In the genomic region with DNA sequence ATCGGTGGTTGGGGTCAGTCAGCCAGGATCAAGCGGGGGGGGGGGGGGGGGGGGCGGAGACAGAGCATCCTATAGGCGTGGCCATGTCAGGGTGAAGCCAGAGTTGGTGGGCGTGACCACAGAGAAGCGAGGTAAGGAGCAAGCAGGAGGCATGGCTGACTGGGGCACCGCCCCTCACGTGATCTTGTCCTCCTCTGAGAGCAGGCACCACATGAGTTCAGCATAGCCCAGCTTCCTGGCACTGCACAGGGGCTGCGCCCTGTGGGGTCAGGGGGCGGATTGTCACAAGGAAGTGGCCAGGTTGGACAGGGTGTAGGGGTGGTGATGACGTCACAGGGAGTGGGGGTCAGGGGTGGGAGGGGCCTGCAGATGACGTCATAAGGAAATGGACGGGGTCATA, we compare ENCODE assay signal across 14 mouse cellular contexts. TPM values are rescaled to one million over a fixed set of nuclear protein-coding genes. Genes with fewer than 3 reads are reported as not detected.
DNase-seq lines count a peak whose midpoint lies in the region; ATAC-seq and TF ChIP-seq lines count a peak whose summit lies in the region.
"Had no signal": no experiment of that assay in that cellular context is flagged by ENCODE, and none has a peak within 500 bp of the region (broad histone marks: within the 10 kb centered on the region; RNA-seq: fewer than 3 reads in every experiment).

No protein-coding gene starts in this region.

- H3K4me1 ChIP-seq in lung, embryonic 14.5 days (ENCODE audit: insufficient read depth) = no peaks in the 10 kb centered on the region
- H3K4me1 ChIP-seq in ES-Bruce4 (ENCODE audit: control insufficient read depth, insufficient read depth, low read length) = no peaks in the 10 kb centered on the region
- H3K4me1 ChIP-seq: embryonic facial prominence, embryonic 15.5 days had no signal

- H3K27me3 ChIP-seq in lung, embryonic 14.5 days (ENCODE audit: insufficient read depth, low read length) = no peaks in the 10 kb centered on the region
- no peaks in the 10 kb centered on the region for H3K27me3 ChIP-seq in ES-Bruce4 (ENCODE audit: control insufficient read depth, insufficient read depth, low read length, poor library complexity, severe bottlenecking)
- H3K27me3 ChIP-seq: CH12.LX; embryonic facial prominence, embryonic 15.5 days; liver, embryonic 13.5 days had no signal

- peak; percentile 5 for DNase-seq in cerebellum, adult 18-20 months
- no peak for DNase-seq in cerebellum, postnatal 4 days (ENCODE audit: low spot score in 2 of 2)
- DNase-seq in lung, embryonic 14.5 days = peak; percentile 5
- DNase-seq in lung, postnatal 25 days (ENCODE audit: low spot score) = no peak
- peak; percentile 22 for DNase-seq in mesoderm, embryonic 11.5 days (ENCODE audit: low read depth, low spot score)
- no peak for DNase-seq in layer of hippocampus, postnatal 25 days (ENCODE audit: extremely low spot score in 1 of 2, low spot score in 1 of 2)
- DNase-seq in left cerebral cortex, postnatal 36 days (ENCODE audit: low spot score in 2 of 2) = no peak
- DNase-seq: adrenal gland, adult 2 months; layer of hippocampus, postnatal 36 days; liver, embryonic 13.5 days had no signal

- peaks cover 52% of the 10 kb centered on the region for H3K9me3 ChIP-seq in lung, embryonic 14.5 days (ENCODE audit: low read depth, low read length)
- H3K9me3 ChIP-seq in ES-Bruce4 (replicated peaks; ENCODE audit: control insufficient read depth, insufficient read depth, low read length, poor library complexity, severe bottlenecking) = no peaks in the 10 kb centered on the region

- H3K9ac ChIP-seq in lung, embryonic 14.5 days = no peak overlapping the region
- H3K9ac ChIP-seq in ES-Bruce4 (ENCODE audit: low read depth, poor library complexity, severe bottlenecking) = no peak overlapping the region
- H3K9ac ChIP-seq: embryonic facial prominence, embryonic 15.5 days; liver, embryonic 13.5 days had no signal

- no peak overlapping the region for H3K4me2 ChIP-seq in lung, embryonic 14.5 days
- H3K4me2 ChIP-seq: embryonic facial prominence, embryonic 15.5 days; liver, embryonic 13.5 days; midbrain, embryonic 11.5 days had no signal

- H3K4me3 ChIP-seq in lung, embryonic 14.5 days (ENCODE audit: low read depth, low read length) = no peak overlapping the region
- peak overlapping the region; percentile 81; the same call in 1 of the 2 replicates for H3K4me3 ChIP-seq in ES-Bruce4 (ENCODE audit: low read depth, low read length)
- H3K4me3 ChIP-seq: embryonic facial prominence, embryonic 15.5 days; liver, embryonic 13.5 days had no signal

- 0 out of 2 replicates have a peak, but pooled peaks cover 4% of the 10 kb centered on the region for H3K36me3 ChIP-seq in lung, embryonic 14.5 days (ENCODE audit: insufficient read depth)
- no peaks in the 10 kb centered on the region for H3K36me3 ChIP-seq in ES-Bruce4 (ENCODE audit: control insufficient read depth, insufficient read depth, low read length, poor library complexity, severe bottlenecking)

- TF ChIP-seq CTCF in lung, embryonic 14.5 days (IDR thresholded peaks at IDR 0.05; ENCODE audit: low read depth) = no peak
- TF ChIP-seq CTCF in ES-Bruce4 (IDR thresholded peaks at IDR 0.05; ENCODE audit: low read depth, low read length) = no peak

- intact Hi-C loops in left cerebral cortex, postnatal 36 days (cut with DNase I) = loop anchor here (10.0 kb wide), 1 partner anchor 313 kb away; no protein-coding TSS in a partner anchor

- no peak; the same call in 1 of the 2 replicates for TF ChIP-seq EP300 in ES-Bruce4 (IDR thresholded peaks at IDR 0.05; ENCODE audit: insufficient read depth, low read depth, low read length)

- no peak overlapping the region for H3K27ac ChIP-seq in lung, embryonic 14.5 days (ENCODE audit: low read depth)
- H3K27ac ChIP-seq in ES-Bruce4 (ENCODE audit: insufficient read depth, low read length) = peak overlapping the region; percentile 21
- H3K27ac ChIP-seq: embryonic facial prominence, embryonic 15.5 days; liver, embryonic 13.5 days had no signal

- WGBS in lung, embryonic 14.5 days = 87% methylated on average over 10 of the region's 13 CpGs

- TF ChIP-seq POLR2A in ES-Bruce4 (IDR thresholded peaks at IDR 0.05; ENCODE audit: insufficient read depth, low read length) = no peak

- ATAC-seq in lung, embryonic 14.5 days (ENCODE audit: insufficient read depth) = no peak

RNA-seq across cellular contexts. Expression of gene Crlf2, which starts 6.7 kb away (rescaled TPM):
- 10.7 and 10.9 TPM in 2 replicates for polyA plus RNA-seq in lung, embryonic 14.5 days (2014; fragmentation: Nextera tagmentation; extraction: Ambion mirVana)
- polyA plus RNA-seq in ES-Bruce4 (2011; ENCODE audit: insufficient read depth, insufficient read length, low read depth, missing spikeins) = 9.4 and 15.6 TPM in 2 replicates
- 10 to 100 TPM; 29.1 to 31.3 TPM for total RNA-seq in layer of hippocampus, postnatal 25 days (2021)
- 10 to 100 TPM; 29.3 to 33.7 TPM for total RNA-seq in left cerebral cortex, postnatal 36 days (2021)

Comparison
In these comparisons a context has a peak if more than half of its experiments do, and no peak if none do; other contexts are left out.
1. DNase-seq: peak in cerebellum, adult 18-20 months (2 of 2), lung, embryonic 14.5 days (single experiment) and mesoderm, embryonic 11.5 days (single experiment); none in cerebellum, postnatal 4 days (0 of 2), lung, postnatal 25 days (single experiment), layer of hippocampus, postnatal 25 days (0 of 2) and left cerebral cortex, postnatal 36 days (0 of 2).